Mouse (Mus musculus): ENCODE measurements at regions not wholly inside any gene's neighbourhood (a gene's known extent, or its start where the extent isn't known, plus 50 kb on each side); places are given as distances from the start of the nearest gene placed in this dataset.

- H3K4me1 ChIP-seq (ENCODE audit: control insufficient read depth, insufficient read depth, insufficient read length): peaks cover 3% of the 10 kb centered on the region; the same call in 1 of the 2 replicates
- no peak overlapping the region for H3K4me3 ChIP-seq (ENCODE audit: extremely low read depth, insufficient read depth, insufficient read length)
- WGBS: 15% methylated on average over 20 of the region's 20 CpGs
- H3K36me3 ChIP-seq (ENCODE audit: control insufficient read depth, insufficient read depth, low read length): no peaks in the 10 kb centered on the region
- H3K27ac ChIP-seq (ENCODE audit: insufficient read depth, low read length): no peak overlapping the region
- no peaks in the 10 kb centered on the region for H3K27me3 ChIP-seq (ENCODE audit: control insufficient read depth, insufficient read depth, low read length)
- TF ChIP-seq POLR2A (IDR thresholded peaks at IDR 0.05; ENCODE audit: low read depth, low read length) (no peak), CTCF (IDR thresholded peaks at IDR 0.05; ENCODE audit: extremely low read depth, insufficient read depth, insufficient read length, insufficient replicate concordance) (no peak)
- peak in 1 of 2 experiments; percentile 21 for DNase-seq (ENCODE audit: low read depth in 1 of 2, low spot score in 2 of 2)
Measured at GRCm38 (mm10) chr5:148820476-148820875, 108.6 kb downstream of the Katnal1 start.

- Histone ChIP-seq H3K4me3 (ENCODE audit: extremely low read depth, insufficient read depth, insufficient read length) (no peak overlapping the region), H3K27ac (ENCODE audit: insufficient read depth, low read length) (no peak overlapping the region), H3K27me3 (ENCODE audit: control insufficient read depth, insufficient read depth, low read length) (no peaks in the 10 kb centered on the region), H3K36me3 (ENCODE audit: control insufficient read depth, insufficient read depth, low read length) (no peaks in the 10 kb centered on the region), H3K4me1 (ENCODE audit: control insufficient read depth, insufficient read depth, insufficient read length) (peaks cover 3% of the 10 kb centered on the region; the same call in 1 of the 2 replicates)
- 13% methylated on average over 6 of the region's 6 CpGs for WGBS
- DNase-seq (ENCODE audit: low read depth in 1 of 2, low spot score in 2 of 2): peak in 1 of 2 experiments; percentile 39
- TF ChIP-seq CTCF (IDR thresholded peaks at IDR 0.05; ENCODE audit: extremely low read depth, insufficient read depth, insufficient read length, insufficient replicate concordance) (no peak), POLR2A (IDR thresholded peaks at IDR 0.05; ENCODE audit: low read depth, low read length) (no peak)
Measured at GRCm38 (mm10) chr5:148819423-148819822, 109.7 kb downstream of the Katnal1 start.

- Histone ChIP-seq H3K4me1 (ENCODE audit: control insufficient read depth, insufficient read depth, insufficient read length) (peaks cover 3% of the 10 kb centered on the region; the same call in 1 of the 2 replicates), H3K4me3 (ENCODE audit: extremely low read depth, insufficient read depth, insufficient read length) (no peak overlapping the region), H3K36me3 (ENCODE audit: control insufficient read depth, insufficient read depth, low read length) (no peaks in the 10 kb centered on the region), H3K27ac (ENCODE audit: insufficient read depth, low read length) (no peak overlapping the region), H3K27me3 (ENCODE audit: control insufficient read depth, insufficient read depth, low read length) (no peaks in the 10 kb centered on the region)
- TF ChIP-seq POLR2A (IDR thresholded peaks at IDR 0.05; ENCODE audit: low read depth, low read length) (no peak), CTCF (IDR thresholded peaks at IDR 0.05; ENCODE audit: extremely low read depth, insufficient read depth, insufficient read length, insufficient replicate concordance) (no peak)
- WGBS: 68% methylated on average over 2 of the region's 2 CpGs
- DNase-seq (ENCODE audit: low read depth in 1 of 2, low spot score in 2 of 2): no peak
Measured at GRCm38 (mm10) chr5:148818746-148819145, 110.4 kb downstream of the Katnal1 start.

DNA sequence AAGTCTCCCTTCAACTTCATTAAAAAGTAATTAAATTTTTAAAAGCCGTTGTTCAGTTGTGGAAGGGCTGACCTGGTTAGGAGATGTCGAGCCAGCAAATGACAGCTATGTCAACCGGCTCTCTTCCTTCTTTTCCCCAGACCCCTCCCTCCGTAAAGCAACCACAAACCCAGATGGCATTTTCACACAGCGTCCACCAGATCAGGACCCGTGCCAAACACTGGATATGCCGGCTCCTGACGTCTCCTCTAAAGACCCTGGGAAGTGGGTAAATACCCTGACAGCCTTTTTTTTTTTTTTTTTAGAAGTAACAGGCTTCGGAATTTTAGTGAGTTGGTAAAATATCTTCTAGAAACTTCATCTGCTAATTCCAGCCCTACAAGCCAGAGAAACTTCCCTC is 116.3 kb downstream of the Katnal1 start:
- no peak for DNase-seq (ENCODE audit: low read depth in 1 of 2, low spot score in 2 of 2)
- TF ChIP-seq CTCF (IDR thresholded peaks at IDR 0.05; ENCODE audit: extremely low read depth, insufficient read depth, insufficient read length, insufficient replicate concordance) (no peak), POLR2A (IDR thresholded peaks at IDR 0.05; ENCODE audit: low read depth, low read length) (no peak)
- Histone ChIP-seq H3K27ac (ENCODE audit: insufficient read depth, low read length) (no peak overlapping the region), H3K4me1 (ENCODE audit: control insufficient read depth, insufficient read depth, insufficient read length) (no peaks in the 10 kb centered on the region), H3K4me3 (ENCODE audit: extremely low read depth, insufficient read depth, insufficient read length) (no peak overlapping the region), H3K27me3 (ENCODE audit: control insufficient read depth, insufficient read depth, low read length) (no peaks in the 10 kb centered on the region), H3K36me3 (ENCODE audit: control insufficient read depth, insufficient read depth, low read length) (no peaks in the 10 kb centered on the region)
- WGBS: 37% methylated on average over 9 of the region's 9 CpGs

DNA sequence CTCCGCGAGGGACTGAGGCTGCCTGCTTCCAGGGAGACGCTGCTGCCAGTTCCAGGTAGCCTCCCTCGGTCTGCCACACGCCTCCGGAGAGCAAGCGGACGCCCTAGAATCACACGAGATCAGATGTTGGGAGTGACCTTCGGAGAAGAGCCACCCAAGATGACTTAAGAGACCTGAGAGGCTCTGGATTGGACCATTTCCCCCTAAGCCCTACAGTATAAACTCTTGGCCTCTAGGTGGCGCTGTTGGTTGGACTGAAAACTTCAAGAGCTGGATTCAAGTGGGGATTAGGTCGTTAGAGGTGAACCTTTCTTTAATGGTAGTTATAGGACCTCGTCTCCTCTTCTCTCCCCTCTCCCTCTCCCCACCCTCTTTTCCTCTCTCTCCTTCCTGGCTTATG is 117.1 kb downstream of the Katnal1 start:
- TF ChIP-seq CTCF (IDR thresholded peaks at IDR 0.05; ENCODE audit: extremely low read depth, insufficient read depth, insufficient read length, insufficient replicate concordance) (peak; percentile 69; the same call in 1 of the 2 replicates), POLR2A (IDR thresholded peaks at IDR 0.05; ENCODE audit: low read depth, low read length) (no peak)
- H3K4me1 ChIP-seq (ENCODE audit: control insufficient read depth, insufficient read depth, insufficient read length): no peaks in the 10 kb centered on the region
- no peaks in the 10 kb centered on the region for H3K36me3 ChIP-seq (ENCODE audit: control insufficient read depth, insufficient read depth, low read length)
- peak; percentile 62 to 64 for DNase-seq (ENCODE audit: low read depth in 1 of 2, low spot score in 2 of 2)
- H3K4me3 ChIP-seq (ENCODE audit: extremely low read depth, insufficient read depth, insufficient read length): no peak overlapping the region
- no peaks in the 10 kb centered on the region for H3K27me3 ChIP-seq (ENCODE audit: control insufficient read depth, insufficient read depth, low read length)
- whole genome bisulfite sequencing: 43% methylated on average over 13 of the region's 13 CpGs
- H3K27ac ChIP-seq (ENCODE audit: insufficient read depth, low read length): no peak overlapping the region

GRCm38 (mm10) chr5:148809485-148809884 is 119.6 kb downstream of the Katnal1 start:
- no peak for TF ChIP-seq POLR2A (IDR thresholded peaks at IDR 0.05; ENCODE audit: low read depth, low read length)
- no peak for TF ChIP-seq CTCF (IDR thresholded peaks at IDR 0.05; ENCODE audit: extremely low read depth, insufficient read depth, insufficient read length, insufficient replicate concordance)
- H3K4me3 ChIP-seq (ENCODE audit: extremely low read depth, insufficient read depth, insufficient read length): no peak overlapping the region
- no peak overlapping the region for H3K27ac ChIP-seq (ENCODE audit: insufficient read depth, low read length)
- 84% methylated on average over 3 of the region's 3 CpGs for WGBS
- no peaks in the 10 kb centered on the region for H3K4me1 ChIP-seq (ENCODE audit: control insufficient read depth, insufficient read depth, insufficient read length)
- no peak for DNase-seq (ENCODE audit: low read depth in 1 of 2, low spot score in 2 of 2)
- H3K36me3 ChIP-seq (ENCODE audit: control insufficient read depth, insufficient read depth, low read length): no peaks in the 10 kb centered on the region
- no peaks in the 10 kb centered on the region for H3K27me3 ChIP-seq (ENCODE audit: control insufficient read depth, insufficient read depth, low read length)

GRCm38 (mm10) chr5:148809055-148809454 is 120.1 kb downstream of the Katnal1 start:
- 49% methylated on average over 10 of the region's 10 CpGs for WGBS
- Histone ChIP-seq H3K4me3 (ENCODE audit: extremely low read depth, insufficient read depth, insufficient read length) (no peak overlapping the region), H3K36me3 (ENCODE audit: control insufficient read depth, insufficient read depth, low read length) (no peaks in the 10 kb centered on the region), H3K27me3 (ENCODE audit: control insufficient read depth, insufficient read depth, low read length) (no peaks in the 10 kb centered on the region), H3K27ac (ENCODE audit: insufficient read depth, low read length) (no peak overlapping the region), H3K4me1 (ENCODE audit: control insufficient read depth, insufficient read depth, insufficient read length) (no peaks in the 10 kb centered on the region)
- no peak for TF ChIP-seq POLR2A (IDR thresholded peaks at IDR 0.05; ENCODE audit: low read depth, low read length)
- no peak for TF ChIP-seq CTCF (IDR thresholded peaks at IDR 0.05; ENCODE audit: extremely low read depth, insufficient read depth, insufficient read length, insufficient replicate concordance)
- DNase-seq (ENCODE audit: low read depth in 1 of 2, low spot score in 2 of 2): no peak

Measured in spleen, adult 2 months (tissue).